Mouse (Mus musculus) C2C12 (cell line): ENCODE results near the gene Drd3. TPM values are rescaled to one million over a fixed set of nuclear protein-coding genes. Genes with fewer than 3 reads are reported as not detected.

Experiments
- H3K27me3 ChIP-seq: one replicate; pipeline ENCODE4 v1.6.1; 2011; ENCODE audit not compliant: control insufficient read depth, insufficient read depth, insufficient read length
- H3K36me3 ChIP-seq: one replicate; pipeline ENCODE4 v1.6.1; 2011; ENCODE audit not compliant: control insufficient read depth, insufficient read depth
- H3K4me3 ChIP-seq: one replicate; pipeline ENCODE4 v1.5.1; 2011; ENCODE audit warnings: mild to moderate bottlenecking, control low read depth; ENCODE audit not compliant: poor library complexity, insufficient read depth, severe bottlenecking
- H3K79me2 ChIP-seq: one replicate; pipeline ENCODE4 v1.6.1; 2011; ENCODE audit not compliant: control insufficient read depth, insufficient read depth
- H3K79me3 ChIP-seq: one replicate; pipeline ENCODE4 v1.6.1; 2011; ENCODE audit warnings: low read depth, control low read depth
- H3ac ChIP-seq: one replicate; pipeline ENCODE3; 2011; ENCODE audit warnings: low read depth; ENCODE audit not compliant: control insufficient read depth, insufficient read length
- CEBPB ChIP-seq: IDR thresholded peaks from one replicate; pipeline ENCODE4 v1.6.1; 2011; ENCODE audit warnings: low read depth, mild to moderate bottlenecking, control low read depth, moderate library complexity
- CTCF ChIP-seq: IDR thresholded peaks from one replicate; pipeline ENCODE4 v1.5.1; 2011; ENCODE audit not compliant: control insufficient read depth, insufficient read depth, insufficient read length
- FOSL1 ChIP-seq: IDR thresholded peaks from one replicate; pipeline ENCODE4 v1.8.0; 2011; ENCODE audit warnings: mild to moderate bottlenecking, low read length; ENCODE audit not compliant: poor library complexity, insufficient read depth, severe bottlenecking
- MAX ChIP-seq: IDR thresholded peaks from one replicate; pipeline ENCODE4 v1.6.1; 2011; ENCODE audit warnings: mild to moderate bottlenecking, control low read depth
- MYOD1 ChIP-seq: IDR thresholded peaks from one replicate; pipeline ENCODE4 v1.6.1; 2011; ENCODE audit warnings: low read depth; ENCODE audit not compliant: control insufficient read depth, insufficient read length
- MYOG ChIP-seq: IDR thresholded peaks from one replicate; pipeline ENCODE4 v1.6.1; 2011; ENCODE audit not compliant: control insufficient read depth, insufficient read length; ENCODE audit errors: extremely low read depth
- USF1 ChIP-seq: IDR thresholded peaks from one replicate; pipeline ENCODE4 v1.6.1; 2011; ENCODE audit warnings: low read depth, mild to moderate bottlenecking, control low read depth, moderate library complexity
- microRNA-seq: library from miRNA; unstranded; fragments of <30 nt; microRNA quantifications from one replicate; pipeline ENCODE4, GENCODE M21; 2019; ENCODE audit warnings: borderline microRNAs expressed
- polyA plus RNA-seq: library from polyadenylated mRNA; unstranded; fragments of >200 nt; fragmentation: generic; extraction: Trizol; gene quantifications from one replicate; pipeline ENCODE4 v1.2.1, GENCODE M21; 2012; ENCODE audit warnings: missing spikeins

Drd3 gene
- polyA plus RNA-seq, 1 experiment: not detected

- Histone ChIP-seq H3ac (no peak overlapping the region), H3K79me3 (no peaks in the 10 kb centered on the region), H3K36me3 (peaks cover 27% of the 10 kb centered on the region), H3K27me3 (no peaks in the 10 kb centered on the region), H3K4me3 (no peak overlapping the region), H3K79me2 (no peaks in the 10 kb centered on the region)
- no peak for TF ChIP-seq CTCF
These were observed 105.2 kb downstream of the Drd3 start for GRCm38 (mm10) chr16:43858941-43859476.

GRCm38 (mm10) chr16:43860624-43861023, 106.8 kb downstream of the Drd3 start:
- H3K79me2 ChIP-seq: no peaks in the 10 kb centered on the region
- no peaks in the 10 kb centered on the region for H3K27me3 ChIP-seq
- H3ac ChIP-seq: no peak overlapping the region
- no peak for TF ChIP-seq MYOD1
- no peak for TF ChIP-seq CEBPB
- no peak for TF ChIP-seq FOSL1
- no peak for TF ChIP-seq USF1
- no peak for TF ChIP-seq MAX
- no peak for TF ChIP-seq CTCF
- no peak for TF ChIP-seq MYOG
- H3K4me3 ChIP-seq: no peak overlapping the region
- no peaks in the 10 kb centered on the region for H3K79me3 ChIP-seq
- peaks cover 32% of the 10 kb centered on the region for H3K36me3 ChIP-seq

- TF ChIP-seq USF1: no peak
- no peak for TF ChIP-seq MYOG
- TF ChIP-seq MAX: no peak
- no peak for TF ChIP-seq CTCF
- TF ChIP-seq MYOD1: no peak
- no peak for TF ChIP-seq FOSL1
- no peak for TF ChIP-seq CEBPB
- peaks cover 73% of the 10 kb centered on the region for H3K36me3 ChIP-seq
- H3K27me3 ChIP-seq: no peaks in the 10 kb centered on the region
- H3K4me3 ChIP-seq: no peak overlapping the region
- peaks cover 4% of the 10 kb centered on the region for H3K79me2 ChIP-seq
- no peaks in the 10 kb centered on the region for H3K79me3 ChIP-seq
- H3ac ChIP-seq: no peak overlapping the region
These were observed 116.0 kb downstream of the Drd3 start for GRCm38 (mm10) chr16:43869805-43870204.

GRCm38 (mm10) chr16:43871419-43871818, 117.6 kb downstream of the Drd3 start:
- Histone ChIP-seq H3K79me3 (no peaks in the 10 kb centered on the region), H3K79me2 (peaks cover 4% of the 10 kb centered on the region), H3ac (no peak overlapping the region), H3K36me3 (peaks cover 88% of the 10 kb centered on the region), H3K27me3 (no peaks in the 10 kb centered on the region), H3K4me3 (no peak overlapping the region)
- TF ChIP-seq CTCF (no peak), MAX (no peak), CEBPB (no peak), MYOG (no peak), FOSL1 (no peak), MYOD1 (no peak), USF1 (no peak)

Small RNAs within 50 kb of the gene (microRNA-seq; reads per million reads assigned to microRNA genes)
- gene Gm25996: not detected

Other genes with a start within 250 kb of the Drd3 start
- 10.1 TPM for gene Tigit, start 89.9 kb upstream of the Drd3 start, polyA plus RNA-seq
- gene Ccdc191, start 135.8 kb downstream of the Drd3 start, polyA plus RNA-seq: 0.98 TPM
- 20.4 TPM for gene Qtrt2, start 172.8 kb downstream of the Drd3 start, polyA plus RNA-seq
- gene Zdhhc23, start 225.8 kb downstream of the Drd3 start, polyA plus RNA-seq: 0.02 TPM